Mouse (Mus musculus): ENCODE data around the gene 1110004F10Rik. TPM values are rescaled to one million over a fixed set of nuclear protein-coding genes. Genes with fewer than 3 reads are reported as not detected.

1110004F10Rik gene
- polyA plus RNA-seq, 1 experiment from 2014 or later = 395 TPM

DNA sequence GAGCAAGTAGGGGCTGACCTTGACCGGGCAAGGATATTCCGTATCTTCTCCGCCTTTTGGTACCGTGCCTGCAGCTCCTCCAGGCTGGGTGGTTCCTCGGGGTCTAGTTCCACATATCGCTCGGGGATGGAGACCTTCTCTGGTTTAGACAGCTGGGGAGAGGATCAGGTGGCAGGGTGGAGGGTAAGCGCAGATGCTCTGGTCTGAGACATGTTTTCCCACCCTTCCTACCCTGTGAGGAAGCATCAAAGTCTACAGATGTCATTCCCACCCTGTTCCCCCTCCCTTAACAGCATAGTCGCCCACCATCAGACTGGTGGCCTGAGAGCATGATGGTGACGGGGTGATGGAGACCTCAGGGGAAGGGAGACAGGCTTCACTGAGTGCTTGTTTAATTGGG is 90.2 kb downstream of the 1110004F10Rik start:
- Histone ChIP-seq H3K9me3 (ENCODE audit: control insufficient read depth, low read length) (no peaks in the 10 kb centered on the region), H3K4me1 (ENCODE audit: control insufficient read depth, insufficient read depth, low read length) (no peaks in the 10 kb centered on the region), H3K27me3 (ENCODE audit: control insufficient read depth, insufficient read depth, low read length) (no peaks in the 10 kb centered on the region), H3K9ac (ENCODE audit: low read length) (no peak overlapping the region), H3K4me3 (ENCODE audit: low read depth, low read length) (no peak overlapping the region), H3K36me3 (ENCODE audit: control insufficient read depth, insufficient read depth, low read length) (peaks cover 5% of the 10 kb centered on the region; the same call in 1 of the 2 replicates), H3K4me2 (no peak overlapping the region), H3K27ac (ENCODE audit: low read depth, low read length) (no peak overlapping the region)
- DNase-seq (ENCODE audit: low spot score, missing footprints) = no peak
- WGBS = 92% methylated on average over 10 of the region's 10 CpGs
- no peak for ATAC-seq (ENCODE audit: low FRiP score)

- peak; percentile 84 for DNase-seq (ENCODE audit: low spot score, missing footprints)
- Histone ChIP-seq H3K27ac (ENCODE audit: low read depth, low read length) (no peak overlapping the region; the same call in 1 of the 2 replicates), H3K9ac (ENCODE audit: low read length) (peak overlapping the region; percentile 12; the same call in 1 of the 2 replicates), H3K36me3 (ENCODE audit: control insufficient read depth, insufficient read depth, low read length) (peaks cover 5% of the 10 kb centered on the region; the same call in 1 of the 2 replicates), H3K4me1 (ENCODE audit: control insufficient read depth, insufficient read depth, low read length) (no peaks in the 10 kb centered on the region), H3K4me2 (no peak overlapping the region), H3K4me3 (ENCODE audit: low read depth, low read length) (no peak overlapping the region), H3K27me3 (ENCODE audit: control insufficient read depth, insufficient read depth, low read length) (no peaks in the 10 kb centered on the region), H3K9me3 (ENCODE audit: control insufficient read depth, low read length) (no peaks in the 10 kb centered on the region)
- WGBS = 30% methylated on average over 4 of the region's 4 CpGs
- no peak for ATAC-seq (ENCODE audit: low FRiP score)
Measured at GRCm38 (mm10) chr7:116131390-116131789, 92.2 kb downstream of the 1110004F10Rik start.

DNA sequence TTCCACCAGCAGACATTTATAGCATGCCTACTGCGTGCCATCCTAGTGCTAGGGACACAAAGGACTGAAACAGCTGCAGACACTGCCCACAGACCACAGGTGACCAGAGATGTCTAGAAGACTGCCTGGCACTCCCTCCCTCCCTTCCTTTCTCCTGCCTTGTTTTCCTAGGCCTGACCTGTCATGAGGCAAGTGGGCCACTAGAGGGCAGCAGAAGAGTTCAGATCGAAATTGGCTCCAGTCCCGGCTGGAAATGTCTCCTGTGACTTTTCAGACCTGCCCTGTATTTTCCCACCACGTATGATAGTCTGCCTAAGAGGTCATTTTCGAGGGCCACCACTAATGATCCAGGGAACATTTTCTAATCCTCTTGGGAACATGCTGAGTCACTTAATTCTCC is 92.9 kb downstream of the 1110004F10Rik start:
- no peak overlapping the region for H3K9ac ChIP-seq (ENCODE audit: low read length)
- H3K4me3 ChIP-seq (ENCODE audit: low read depth, low read length) = no peak overlapping the region
- 7% methylated on average over 5 of the region's 5 CpGs for WGBS
- no peak overlapping the region for H3K27ac ChIP-seq (ENCODE audit: low read depth, low read length)
- no peak overlapping the region for H3K4me2 ChIP-seq
- no peaks in the 10 kb centered on the region for H3K4me1 ChIP-seq (ENCODE audit: control insufficient read depth, insufficient read depth, low read length)
- H3K9me3 ChIP-seq (ENCODE audit: control insufficient read depth, low read length) = no peaks in the 10 kb centered on the region
- peak; percentile 97 for DNase-seq (ENCODE audit: low spot score, missing footprints)
- peaks cover 7% of the 10 kb centered on the region; the same call in 1 of the 2 replicates for H3K36me3 ChIP-seq (ENCODE audit: control insufficient read depth, insufficient read depth, low read length)
- no peaks in the 10 kb centered on the region for H3K27me3 ChIP-seq (ENCODE audit: control insufficient read depth, insufficient read depth, low read length)
- ATAC-seq (ENCODE audit: low FRiP score) = peak; percentile 40; the same call in 1 of the 2 replicates

DNA sequence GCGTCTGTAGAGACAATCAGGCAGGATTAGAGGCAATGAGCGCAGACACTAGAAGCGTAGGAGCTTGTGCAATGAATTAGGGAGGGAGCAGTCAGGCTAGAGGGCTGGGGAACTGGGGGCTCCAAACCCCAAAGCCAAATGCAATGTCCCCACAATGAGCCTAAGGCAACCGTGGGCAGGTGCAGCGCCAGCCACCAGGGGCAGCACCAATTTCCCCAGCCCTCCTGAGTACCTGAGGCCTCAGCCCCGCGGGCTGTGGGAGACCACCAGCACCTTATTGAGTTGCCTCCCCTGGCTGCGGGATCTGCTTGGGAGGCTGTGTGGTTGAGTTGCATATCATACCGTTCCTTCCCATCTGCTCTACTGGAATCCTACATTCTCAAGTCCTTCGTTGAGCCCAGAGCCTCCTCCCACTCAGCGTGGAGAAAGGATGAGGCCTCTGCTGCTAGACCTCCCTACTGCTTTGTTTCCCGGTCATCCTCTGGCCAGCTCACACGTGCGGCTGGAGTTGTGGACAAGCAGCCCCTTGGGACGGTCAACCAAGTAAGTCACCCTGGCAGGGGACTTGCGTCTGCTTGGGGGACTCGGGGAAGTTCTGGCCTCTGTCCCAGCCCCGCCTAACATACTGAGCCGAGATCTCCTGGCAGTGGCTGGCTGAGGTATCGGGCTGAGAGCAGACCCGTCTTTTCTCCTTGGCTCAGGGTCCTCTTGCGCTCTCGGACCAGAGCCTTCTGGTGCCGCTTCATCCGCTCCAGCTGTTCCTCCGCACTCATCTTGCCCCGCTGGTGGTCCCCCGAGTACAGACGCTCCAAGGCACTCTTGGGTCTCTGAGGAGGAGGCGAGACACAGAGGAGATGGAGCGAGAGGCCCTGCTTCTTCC is 95.5 kb downstream of the 1110004F10Rik start:
- DNase-seq (ENCODE audit: low spot score, missing footprints) (no peak), ATAC-seq (ENCODE audit: low FRiP score) (no peak)
- H3K4me2 ChIP-seq = no peak overlapping the region
- peaks cover 3% of the 10 kb centered on the region; the same call in 1 of the 2 replicates for H3K36me3 ChIP-seq (ENCODE audit: control insufficient read depth, insufficient read depth, low read length)
- H3K9me3 ChIP-seq (ENCODE audit: control insufficient read depth, low read length) = no peaks in the 10 kb centered on the region
- no peaks in the 10 kb centered on the region for H3K27me3 ChIP-seq (ENCODE audit: control insufficient read depth, insufficient read depth, low read length)
- H3K27ac ChIP-seq (ENCODE audit: low read depth, low read length) = no peak overlapping the region
- no peaks in the 10 kb centered on the region for H3K4me1 ChIP-seq (ENCODE audit: control insufficient read depth, insufficient read depth, low read length)
- 79% methylated on average over 31 of the region's 31 CpGs for WGBS
- H3K4me3 ChIP-seq (ENCODE audit: low read depth, low read length) = no peak overlapping the region
- H3K9ac ChIP-seq (ENCODE audit: low read length) = no peak overlapping the region

- H3K9me3 ChIP-seq (ENCODE audit: control insufficient read depth, low read length) = no peaks in the 10 kb centered on the region
- peaks cover 6% of the 10 kb centered on the region; the same call in 1 of the 2 replicates for H3K36me3 ChIP-seq (ENCODE audit: control insufficient read depth, insufficient read depth, low read length)
- H3K4me3 ChIP-seq (ENCODE audit: low read depth, low read length) = no peak overlapping the region
- H3K4me2 ChIP-seq = no peak overlapping the region
- DNase-seq (ENCODE audit: low spot score, missing footprints) = no peak
- no peak overlapping the region for H3K27ac ChIP-seq (ENCODE audit: low read depth, low read length)
- H3K4me1 ChIP-seq (ENCODE audit: control insufficient read depth, insufficient read depth, low read length) = no peaks in the 10 kb centered on the region
- H3K27me3 ChIP-seq (ENCODE audit: control insufficient read depth, insufficient read depth, low read length) = no peaks in the 10 kb centered on the region
- WGBS = 89% methylated on average over 12 of the region's 12 CpGs
- no peak overlapping the region for H3K9ac ChIP-seq (ENCODE audit: low read length)
- no peak for ATAC-seq (ENCODE audit: low FRiP score)
Measured at GRCm38 (mm10) chr7:116137149-116137548, 98.0 kb downstream of the 1110004F10Rik start.

DNA sequence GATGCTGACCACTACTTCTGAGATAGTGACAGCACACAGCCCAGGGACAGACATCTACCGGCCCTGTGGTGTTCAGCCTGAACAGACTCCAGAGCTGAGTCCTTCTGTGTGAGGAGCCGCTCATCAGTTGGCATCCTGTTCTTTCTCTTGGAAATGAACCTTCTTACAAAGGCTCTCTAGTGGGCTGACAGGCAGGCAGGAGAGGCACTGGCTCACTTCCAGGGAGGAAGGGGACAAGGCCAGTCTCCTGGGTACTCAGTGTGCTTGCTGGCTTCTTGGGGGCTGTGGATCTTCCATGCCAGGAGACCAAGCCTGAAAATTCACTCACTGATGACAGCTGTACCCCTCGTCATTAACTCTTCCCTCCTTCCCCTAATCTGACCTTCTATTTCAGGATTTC is 98.5 kb downstream of the 1110004F10Rik start:
- Histone ChIP-seq H3K36me3 (ENCODE audit: control insufficient read depth, insufficient read depth, low read length) (peaks cover 6% of the 10 kb centered on the region; the same call in 1 of the 2 replicates), H3K4me3 (ENCODE audit: low read depth, low read length) (no peak overlapping the region), H3K9ac (ENCODE audit: low read length) (no peak overlapping the region), H3K4me1 (ENCODE audit: control insufficient read depth, insufficient read depth, low read length) (no peaks in the 10 kb centered on the region), H3K4me2 (no peak overlapping the region), H3K27ac (ENCODE audit: low read depth, low read length) (no peak overlapping the region), H3K9me3 (ENCODE audit: control insufficient read depth, low read length) (no peaks in the 10 kb centered on the region), H3K27me3 (ENCODE audit: control insufficient read depth, insufficient read depth, low read length) (no peaks in the 10 kb centered on the region)
- DNase-seq (ENCODE audit: low spot score, missing footprints) (no peak), ATAC-seq (ENCODE audit: low FRiP score) (no peak)
- 90% methylated on average over 3 of the region's 3 CpGs for WGBS

- no peak overlapping the region for H3K4me3 ChIP-seq (ENCODE audit: low read depth, low read length)
- WGBS = 95% methylated on average over 6 of the region's 6 CpGs
- H3K36me3 ChIP-seq (ENCODE audit: control insufficient read depth, insufficient read depth, low read length) = peaks cover 2% of the 10 kb centered on the region
- ATAC-seq (ENCODE audit: low FRiP score) = no peak
- H3K27me3 ChIP-seq (ENCODE audit: control insufficient read depth, insufficient read depth, low read length) = no peaks in the 10 kb centered on the region
- no peak for DNase-seq (ENCODE audit: low spot score, missing footprints)
- H3K9ac ChIP-seq (ENCODE audit: low read length) = no peak overlapping the region
- no peaks in the 10 kb centered on the region for H3K9me3 ChIP-seq (ENCODE audit: control insufficient read depth, low read length)
- H3K4me1 ChIP-seq (ENCODE audit: control insufficient read depth, insufficient read depth, low read length) = no peaks in the 10 kb centered on the region
- H3K4me2 ChIP-seq = no peak overlapping the region
- H3K27ac ChIP-seq (ENCODE audit: low read depth, low read length) = no peak overlapping the region
Measured at GRCm38 (mm10) chr7:116145030-116145429, 105.8 kb downstream of the 1110004F10Rik start.

DNA sequence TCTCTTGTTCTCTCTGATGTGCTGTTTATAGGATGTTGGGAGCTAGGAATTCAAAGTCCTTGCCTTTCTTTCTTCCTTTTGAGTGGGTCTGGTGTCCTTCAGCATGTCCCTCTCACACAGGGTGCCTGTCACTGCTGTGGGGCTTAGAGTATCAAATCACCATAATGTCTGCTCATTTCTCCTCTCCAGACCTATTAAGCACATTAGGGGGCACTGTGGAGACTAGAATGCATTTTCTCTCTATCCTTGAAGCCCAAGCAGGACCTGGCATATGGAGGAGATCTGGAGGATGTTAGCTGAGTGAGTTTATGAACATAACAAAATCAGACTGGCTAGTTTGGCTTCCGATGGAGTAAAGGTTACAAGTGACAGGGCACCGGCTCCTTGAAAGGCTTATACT is 107.9 kb downstream of the 1110004F10Rik start:
- Histone ChIP-seq H3K9ac (ENCODE audit: low read length) (no peak overlapping the region), H3K27me3 (ENCODE audit: control insufficient read depth, insufficient read depth, low read length) (no peaks in the 10 kb centered on the region), H3K4me1 (ENCODE audit: control insufficient read depth, insufficient read depth, low read length) (no peaks in the 10 kb centered on the region), H3K4me2 (no peak overlapping the region), H3K9me3 (ENCODE audit: control insufficient read depth, low read length) (no peaks in the 10 kb centered on the region), H3K27ac (ENCODE audit: low read depth, low read length) (no peak overlapping the region), H3K4me3 (ENCODE audit: low read depth, low read length) (no peak overlapping the region), H3K36me3 (ENCODE audit: control insufficient read depth, insufficient read depth, low read length) (no peaks in the 10 kb centered on the region; the same call in none of the 2 replicates)
- DNase-seq (ENCODE audit: low spot score, missing footprints) = no peak
- no peak for ATAC-seq (ENCODE audit: low FRiP score)
- 91% methylated on average over 2 of the region's 2 CpGs for WGBS

- no peak for DNase-seq (ENCODE audit: low spot score, missing footprints)
- H3K27ac ChIP-seq (ENCODE audit: low read depth, low read length) = no peak overlapping the region
- WGBS = 65% methylated on average over 4 of the region's 4 CpGs
- H3K9me3 ChIP-seq (ENCODE audit: control insufficient read depth, low read length) = no peaks in the 10 kb centered on the region
- H3K4me2 ChIP-seq = no peak overlapping the region
- no peak overlapping the region for H3K9ac ChIP-seq (ENCODE audit: low read length)
- no peak overlapping the region for H3K4me3 ChIP-seq (ENCODE audit: low read depth, low read length)
- no peak for ATAC-seq (ENCODE audit: low FRiP score)
- no peaks in the 10 kb centered on the region for H3K27me3 ChIP-seq (ENCODE audit: control insufficient read depth, insufficient read depth, low read length)
- H3K36me3 ChIP-seq (ENCODE audit: control insufficient read depth, insufficient read depth, low read length) = peaks cover under 1% of the 10 kb centered on the region; the same call in 1 of the 2 replicates
- no peaks in the 10 kb centered on the region for H3K4me1 ChIP-seq (ENCODE audit: control insufficient read depth, insufficient read depth, low read length)
Measured at GRCm38 (mm10) chr7:116149568-116149967, 110.4 kb downstream of the 1110004F10Rik start.

All from midbrain, embryonic 11.5 days (tissue).